Mouse (Mus musculus): ENCODE measurements around the gene Tmem19.

- TF ChIP-seq EP300 (IDR thresholded peaks at IDR 0.05) (no peak), CTCF (IDR thresholded peaks at IDR 0.05) (no peak)
These were observed 850 bp upstream of the Tmem19 start for GRCm38 (mm10) chr10:115363151-115363550.

Measured in lung, postnatal 0 days (tissue).